Mouse (Mus musculus) layer of hippocampus, postnatal 36 days (tissue): ENCODE results near the gene Mis12. TPM values are rescaled to one million over a fixed set of nuclear protein-coding genes. Genes with fewer than 3 reads are reported as not detected.

ENCODE experiments used
- DNase-seq, 2 experiments: peaks; one replicate each; pipeline ENCODE4 v3.0.0; 2022
- total RNA-seq, 2 experiments: library from RNA; stranded (reverse); gene quantifications; 2 replicates each; pipeline ENCODE4 v1.2.3; 2021

Gene Mis12
- 10 to 100 TPM; 16.6 to 18.1 TPM for total RNA-seq

DNA sequence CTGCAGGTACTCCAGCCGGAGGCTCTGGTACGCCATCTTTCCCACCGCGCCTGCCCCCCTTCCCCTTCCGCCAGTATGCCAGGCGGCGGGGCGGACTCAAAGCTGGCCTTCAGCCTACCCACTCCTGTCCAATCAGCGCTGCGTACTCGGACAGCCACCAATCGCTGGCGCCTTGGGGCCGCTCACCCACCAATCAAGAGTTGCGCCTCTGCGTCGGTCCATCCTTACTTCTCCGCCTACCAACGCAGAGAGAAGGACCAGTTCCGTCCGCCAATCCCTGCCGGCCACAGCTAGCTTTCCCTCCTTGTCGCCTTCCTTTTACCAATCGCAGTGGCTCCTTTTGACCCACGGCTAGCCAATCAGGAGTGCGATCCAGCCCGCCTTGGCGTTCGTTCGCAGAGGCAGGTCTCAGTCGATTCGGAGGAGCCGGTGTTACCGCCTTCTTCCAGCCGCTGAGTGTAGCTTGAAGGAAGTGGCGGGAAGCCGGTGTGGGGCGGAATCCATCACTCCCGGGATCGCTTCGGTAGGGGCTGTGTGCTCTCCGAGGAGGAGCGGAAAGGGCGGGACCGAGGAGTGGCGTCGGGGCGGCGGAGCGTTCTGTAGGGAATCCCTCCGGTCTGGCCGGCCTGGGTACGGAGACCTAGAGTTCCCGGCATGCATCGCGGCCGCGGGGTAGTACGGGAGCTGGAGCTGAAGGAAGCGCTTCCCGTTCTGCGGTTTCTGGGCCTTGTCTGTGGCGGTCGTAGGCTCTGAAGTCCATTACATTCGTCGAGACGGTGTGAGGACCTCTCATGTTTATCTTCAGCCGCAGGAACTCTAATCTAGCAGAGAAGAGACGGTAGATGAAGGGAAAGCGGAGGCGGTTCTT, at the start of gene Mis12, which contains the start of gene Derl2:
TSS of gene Mis12 (plus strand) at position 411 of the 868 bp plus-strand sequence.
TSS of gene Derl2 (minus strand) at position 641 of the 868 bp plus-strand sequence.
- DNase-seq, result peak; percentile 98 to 99

DNA sequence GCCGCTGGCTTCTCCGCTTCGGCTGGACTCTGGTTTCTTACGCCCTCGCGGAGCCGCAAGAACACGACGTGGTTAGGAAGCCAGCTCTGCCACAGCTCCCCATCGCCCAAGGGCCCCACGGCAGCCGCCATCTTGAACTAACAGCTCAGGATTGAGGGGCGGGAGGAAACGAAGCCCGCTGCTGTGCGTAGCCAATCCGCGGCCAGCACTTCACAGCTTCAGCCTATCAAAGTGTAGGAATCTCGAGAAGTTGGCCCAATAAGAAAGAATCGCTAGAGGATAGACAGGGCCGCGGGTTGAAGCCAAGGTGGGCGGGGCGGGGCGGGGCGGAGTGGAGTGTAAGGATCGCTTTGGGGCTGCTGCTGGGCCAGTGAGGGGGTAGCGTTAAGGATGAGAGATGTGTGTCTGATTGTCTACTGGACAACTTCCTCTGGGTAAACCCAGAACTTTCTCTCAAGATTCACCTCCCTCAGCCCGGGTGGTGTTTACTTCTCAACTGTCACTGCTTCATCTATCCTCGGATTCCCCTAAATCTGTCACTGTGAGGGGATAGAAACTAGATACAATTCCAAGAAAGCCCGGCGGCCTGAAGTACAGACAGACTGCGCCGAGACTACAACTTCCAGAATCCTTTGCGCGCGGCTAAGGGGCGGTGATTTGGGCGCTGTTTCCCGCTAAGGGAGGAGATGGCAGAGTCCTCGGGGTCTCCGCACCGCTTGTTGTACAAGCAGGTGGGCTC, 49.4 kb upstream of the Mis12 start, which contains the start of the genes Nup88 and Rpain:
TSS of gene Nup88 (minus strand) at position 153 of the 739 bp plus-strand sequence.
TSS of gene Rpain (plus strand) at position 393 of the 739 bp plus-strand sequence.
- DNase-seq, result peak; percentile 91 to 92

DNA sequence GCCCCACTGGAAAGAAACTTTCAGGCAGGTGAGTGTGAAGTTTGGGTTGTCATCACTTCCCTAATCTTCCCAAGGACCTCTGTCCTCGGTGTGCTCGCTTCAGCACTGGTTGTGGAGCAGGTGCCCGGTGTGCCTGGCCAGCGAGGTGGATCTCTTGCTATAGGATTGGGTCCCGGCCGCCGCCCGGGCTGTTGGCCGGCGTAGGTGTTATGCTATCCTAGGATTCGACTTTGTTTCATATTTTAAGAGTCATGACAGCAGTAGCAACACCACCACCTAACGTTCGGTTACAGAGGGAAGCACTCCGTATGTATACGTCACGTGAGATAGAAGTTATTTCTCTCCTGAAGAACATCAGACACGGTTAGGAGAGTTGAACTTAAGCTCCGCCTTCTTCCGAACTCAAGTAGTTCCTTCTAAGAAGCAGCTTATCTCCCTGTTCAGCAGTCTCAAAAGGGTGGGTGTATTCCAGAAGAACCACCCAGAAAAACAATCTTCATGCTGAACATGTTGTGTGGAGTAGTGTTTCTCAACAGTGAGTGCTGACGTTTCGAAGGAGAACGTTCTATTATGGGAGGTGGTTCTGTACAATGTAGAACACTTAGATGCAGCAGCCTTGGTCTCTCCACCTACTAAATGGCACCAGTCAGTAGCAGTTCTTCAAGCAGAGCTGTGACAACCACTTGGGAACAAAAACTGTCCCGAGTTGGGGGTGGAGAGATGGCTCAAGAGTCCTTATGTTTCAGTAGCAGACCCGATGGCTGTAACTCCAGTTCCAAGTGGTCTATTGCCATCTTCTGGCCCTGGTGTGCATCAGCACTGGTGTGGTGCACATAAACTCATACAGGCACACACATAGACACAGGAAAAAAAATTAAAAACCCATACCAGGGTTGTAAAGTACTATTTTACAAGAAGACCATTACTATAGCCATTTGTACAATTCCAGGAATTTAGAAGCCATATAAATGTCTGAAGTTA, 48.6 kb upstream of the Mis12 start:
- DNase-seq, result no peak

DNA sequence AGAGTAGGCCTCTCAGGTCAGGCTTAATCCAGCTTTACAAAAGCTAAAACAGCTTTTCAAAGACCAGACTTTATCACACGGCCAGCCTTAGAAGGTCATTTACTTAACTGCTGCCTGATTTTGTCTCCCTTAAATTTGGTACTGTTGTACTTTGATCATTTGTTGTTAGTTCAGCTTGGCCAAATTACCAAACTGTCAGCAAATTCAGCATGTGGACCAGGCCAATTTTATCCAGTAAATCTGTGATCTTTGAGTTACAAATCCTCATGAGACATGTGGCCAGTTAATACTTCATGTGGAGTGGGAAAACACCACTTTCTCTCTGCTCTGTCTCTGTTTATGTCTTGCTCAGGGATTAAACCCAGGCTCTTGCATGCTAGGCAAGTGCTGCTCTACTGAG, 46.8 kb upstream of the Mis12 start:
- no peak for DNase-seq

DNA sequence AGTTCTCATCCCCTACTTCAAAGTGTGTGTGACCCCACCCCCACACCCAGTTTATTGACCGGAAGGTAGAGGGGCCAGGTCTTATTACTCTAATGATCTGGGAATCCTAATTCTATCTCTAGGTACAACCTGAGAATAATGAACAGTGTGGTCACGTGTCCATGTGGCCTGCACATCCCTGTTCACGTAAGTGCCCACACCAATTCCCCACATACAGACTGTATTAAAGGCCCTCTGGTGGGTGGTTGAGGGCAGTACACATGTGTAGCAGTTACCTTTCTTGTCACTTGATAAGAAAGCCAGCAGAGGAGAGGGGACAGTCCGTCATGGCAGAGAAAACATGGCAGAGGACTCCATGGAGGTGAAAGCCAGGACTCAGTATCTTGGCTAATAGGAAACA, 45.5 kb upstream of the Mis12 start:
- no peak for DNase-seq

DNA sequence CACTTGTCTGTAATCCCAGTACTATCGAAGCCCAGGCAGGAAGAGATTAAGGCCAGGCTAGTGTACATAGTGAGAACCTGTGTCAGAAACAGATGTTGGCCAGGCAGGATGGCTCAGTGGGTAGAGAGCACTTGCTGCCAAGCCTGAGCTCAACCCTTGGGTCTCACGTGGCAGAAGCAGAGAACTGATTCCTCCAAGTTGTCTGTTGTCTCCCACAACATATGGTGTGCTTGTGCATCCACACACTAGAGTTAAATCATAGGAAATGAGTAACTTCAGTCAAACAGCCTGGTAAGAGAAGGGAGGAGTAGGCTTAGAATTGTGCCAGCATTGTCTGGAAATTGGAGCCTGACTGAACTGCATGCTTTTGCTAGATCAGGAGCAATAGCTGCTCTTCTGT, 44.2 kb upstream of the Mis12 start:
- DNase-seq, result peak; percentile 27 to 37

DNA sequence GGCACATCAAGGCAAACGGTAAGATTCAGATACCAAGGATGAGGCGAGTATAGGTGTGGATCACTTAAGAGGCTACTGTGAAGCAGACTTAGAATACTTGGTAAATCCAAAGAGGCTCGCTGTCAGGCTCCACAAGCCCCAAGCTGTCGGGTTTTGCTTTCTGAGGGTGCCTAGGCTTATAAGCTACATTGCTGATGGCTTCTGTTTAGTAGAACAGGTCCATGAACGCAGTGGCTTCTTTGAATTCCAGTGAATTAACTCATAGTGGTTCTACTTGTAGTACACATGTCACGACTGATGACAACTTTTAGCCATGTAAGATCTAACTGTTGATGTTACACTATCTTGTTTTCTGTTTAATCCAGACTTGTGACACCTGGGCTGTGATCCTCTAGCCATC, 42.1 kb upstream of the Mis12 start:
- no peak for DNase-seq

DNA sequence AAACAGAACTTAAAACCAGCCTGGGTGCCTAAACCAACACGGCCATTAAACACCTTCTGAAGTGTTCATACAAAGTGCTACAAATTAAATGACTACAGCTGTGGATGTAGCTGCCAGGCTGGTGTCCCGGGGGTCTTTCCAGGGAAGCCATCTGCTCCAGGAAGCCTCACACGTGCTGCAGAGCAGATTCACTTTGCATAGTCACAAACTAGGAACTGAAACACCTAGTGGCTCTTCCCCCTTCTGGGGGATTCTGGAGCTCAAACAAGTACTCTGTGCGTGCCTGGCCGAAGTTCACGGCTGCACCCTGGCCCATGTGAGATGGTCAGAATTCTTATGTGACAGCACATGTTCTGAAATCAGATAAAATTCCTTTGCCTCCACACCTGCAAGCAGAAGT, 39.2 kb upstream of the Mis12 start:
- DNase-seq, result no peak

DNA sequence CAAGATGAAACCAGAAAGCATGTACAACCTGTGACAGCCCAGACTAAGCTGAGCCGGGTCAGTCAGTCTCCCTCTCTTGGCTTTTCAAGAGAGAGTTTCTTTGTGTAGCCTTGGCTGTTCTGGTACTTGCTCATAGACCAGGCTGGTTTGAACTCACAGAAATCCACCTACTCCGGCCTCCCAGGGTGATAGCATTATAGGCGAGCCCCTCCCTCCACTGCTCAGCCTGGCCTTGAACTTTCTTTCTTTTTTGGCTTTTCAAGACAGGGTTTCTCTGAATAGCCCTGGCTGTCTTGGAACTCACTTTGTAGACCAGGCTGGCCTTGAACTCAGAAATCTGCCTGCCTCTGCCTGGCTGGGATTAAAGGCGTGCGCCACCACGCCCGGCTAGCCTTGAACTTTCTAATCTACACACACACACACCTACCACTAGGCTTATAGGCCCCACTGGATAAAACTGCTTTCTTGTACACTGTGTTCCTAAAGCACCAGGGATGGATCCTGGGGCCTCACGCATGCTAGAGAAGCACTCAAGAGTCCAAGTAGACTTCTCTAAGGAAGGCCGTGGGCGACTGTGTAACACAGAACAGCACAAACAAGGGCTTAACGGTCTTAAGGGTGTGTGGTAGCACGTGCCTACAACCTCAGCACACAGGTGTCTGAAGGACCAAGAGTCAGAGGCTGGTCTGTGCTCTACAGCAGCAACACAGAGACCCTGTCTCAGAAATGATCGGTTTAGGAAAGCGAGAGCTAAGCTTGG, 38.5 kb upstream of the Mis12 start:
- no peak for DNase-seq

DNA sequence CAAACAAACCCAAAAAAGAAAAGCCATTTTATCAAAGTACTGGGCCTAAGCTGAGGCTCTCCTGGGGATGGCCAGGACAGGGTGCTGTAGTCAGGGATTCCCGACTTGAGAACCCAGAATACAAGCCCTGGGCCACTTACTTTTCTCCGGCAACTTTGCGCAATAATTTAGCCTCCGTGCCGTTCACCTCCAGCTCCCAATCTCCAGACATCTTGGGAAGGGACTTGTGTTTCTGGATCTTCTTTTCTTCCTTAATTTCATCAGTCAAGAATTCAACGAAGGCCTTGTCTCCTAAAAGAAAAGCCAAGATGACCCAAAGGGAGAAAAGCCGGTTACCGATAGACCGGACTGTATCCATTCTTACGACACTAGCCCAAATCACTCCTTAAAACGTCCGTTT, 37.4 kb upstream of the Mis12 start:
- DNase-seq, result no peak

DNA sequence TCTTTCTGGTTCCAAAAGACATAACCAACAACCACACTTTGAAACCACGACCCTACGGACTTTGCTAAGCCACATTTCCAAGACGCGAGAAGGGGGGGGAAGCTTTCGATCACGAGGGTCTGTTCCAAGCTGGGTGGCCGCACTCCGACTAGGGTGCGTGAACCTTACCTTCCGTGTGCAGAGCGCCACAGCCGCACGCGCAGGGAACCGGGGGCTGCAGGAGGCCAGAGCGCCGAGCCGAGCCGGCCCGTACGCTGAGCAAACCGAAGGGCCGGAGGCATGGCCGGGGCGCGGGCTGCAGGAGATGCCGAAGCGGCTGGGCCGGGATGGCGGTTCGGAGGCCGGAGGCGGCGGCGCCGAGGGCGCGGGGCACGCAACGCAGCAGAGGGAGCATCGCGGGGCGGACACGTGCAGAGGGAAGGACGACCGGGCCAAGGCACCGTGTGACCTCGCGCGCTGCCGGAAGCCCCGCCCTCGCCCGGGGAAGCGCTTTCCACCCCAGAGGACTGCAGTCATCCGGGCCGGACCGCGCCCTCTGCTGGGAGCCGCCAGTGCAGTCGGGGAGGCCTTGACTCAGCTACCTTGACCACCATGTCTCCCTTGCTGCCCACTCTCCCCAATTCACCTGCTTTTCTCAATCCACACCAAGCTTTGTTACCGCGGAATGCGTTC, 36.7 kb upstream of the Mis12 start, which contains the start of gene C1qbp:
TSS of gene C1qbp (minus strand) at position 470 of the 672 bp plus-strand sequence.
- peak; percentile 91 to 92 for DNase-seq

DNA sequence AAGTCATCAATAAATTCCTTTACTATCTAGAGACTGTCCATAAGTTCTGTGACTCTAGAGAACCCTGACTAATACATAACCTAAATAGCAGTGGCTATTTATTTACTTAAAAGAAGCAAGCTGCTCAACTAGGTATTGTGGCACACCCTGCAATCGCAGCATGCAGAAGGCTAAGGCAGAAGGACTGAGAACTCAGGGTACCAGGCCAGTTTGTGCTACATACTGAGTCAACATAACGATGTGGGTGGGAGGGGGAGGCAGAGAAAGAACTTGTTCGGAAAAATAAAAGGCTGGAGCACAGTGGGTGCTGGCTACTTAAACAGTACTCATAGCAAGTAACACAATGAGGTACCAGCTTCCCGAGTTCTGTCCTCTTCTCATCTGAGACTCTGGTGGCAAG, 18.2 kb upstream of the Mis12 start:
- peak; percentile 66 to 75 for DNase-seq

DNA sequence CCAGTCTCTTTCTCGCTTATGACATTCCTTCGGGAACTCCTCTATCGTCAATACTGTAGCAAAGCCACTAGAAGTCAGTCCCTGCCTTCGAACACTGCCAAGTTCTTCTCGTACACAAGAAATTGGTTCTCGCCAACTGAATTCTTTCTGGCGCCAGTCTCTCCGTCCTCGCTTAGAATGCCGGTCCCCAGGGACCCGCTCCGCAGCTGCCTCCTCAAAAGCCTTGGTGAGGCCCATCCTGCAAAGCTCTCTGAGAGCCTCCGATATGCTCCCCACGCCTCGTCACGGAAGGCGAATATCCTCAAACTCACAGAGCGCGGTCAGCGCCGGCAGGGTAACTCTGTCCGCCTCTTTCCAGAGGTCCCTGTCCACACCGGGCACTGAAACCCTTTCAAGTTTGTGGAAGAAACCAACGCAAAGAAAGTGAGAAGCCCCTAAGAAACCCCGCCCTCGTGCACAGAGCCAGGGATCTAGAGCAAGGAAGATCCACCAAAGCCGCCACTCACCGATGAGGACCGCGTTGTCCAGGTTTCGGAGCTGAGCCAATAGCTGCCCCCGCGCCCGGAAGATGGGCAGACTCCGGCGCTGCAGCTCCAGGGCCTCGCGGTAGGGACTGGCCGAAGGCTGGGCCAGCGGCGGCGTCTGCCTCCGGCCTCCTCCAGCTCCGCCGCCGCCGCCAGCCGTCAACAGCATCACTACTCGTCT, 15.6 kb upstream of the Mis12 start:
- no peak for DNase-seq

DNA sequence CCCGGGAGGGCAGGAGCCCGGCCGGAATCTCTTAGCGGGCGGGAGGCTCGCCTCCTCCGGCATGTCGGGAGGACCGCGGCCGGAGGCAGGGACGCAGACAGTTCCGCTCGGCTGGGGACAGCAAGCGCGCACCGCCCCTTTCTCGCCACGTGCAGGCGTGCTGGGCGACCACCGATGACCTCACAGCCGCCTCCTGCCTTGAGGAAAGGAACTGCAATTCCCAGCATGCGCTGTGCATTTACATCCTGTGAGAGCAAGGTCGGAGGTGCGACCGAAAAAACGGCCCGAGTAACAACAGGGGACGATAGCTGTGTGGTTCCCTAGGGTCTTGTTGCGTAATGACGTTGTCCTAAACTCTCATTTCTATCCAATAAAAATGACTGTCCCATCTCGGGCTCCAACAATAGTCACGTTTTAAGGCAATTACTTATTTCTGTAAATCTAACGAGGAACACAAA, 15.1 kb upstream of the Mis12 start, which contains the start of gene Dhx33:
TSS of gene Dhx33 (minus strand) at position 122 of the 458 bp plus-strand sequence.
- peak; percentile 96 to 97 for DNase-seq

DNA sequence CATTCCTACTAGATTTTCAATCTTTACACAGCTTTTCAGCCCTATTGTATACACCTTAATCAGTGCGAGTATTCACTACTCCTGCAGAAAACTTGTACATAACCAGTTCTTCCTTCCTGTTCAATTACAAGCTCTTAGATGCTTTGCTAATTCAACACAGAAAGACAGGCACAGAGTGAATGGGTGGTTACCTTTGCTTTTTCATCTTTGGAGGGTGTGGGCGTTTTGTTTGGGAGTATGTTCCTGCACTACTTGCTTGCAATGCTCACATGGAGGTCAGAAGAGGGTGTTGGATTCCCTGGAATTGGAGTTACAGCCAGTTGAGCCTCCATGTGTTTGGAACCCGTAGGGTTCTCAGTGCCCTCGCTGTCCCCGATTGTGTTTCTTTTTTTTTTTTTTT, 14.4 kb upstream of the Mis12 start:
- DNase-seq, result no peak

DNA sequence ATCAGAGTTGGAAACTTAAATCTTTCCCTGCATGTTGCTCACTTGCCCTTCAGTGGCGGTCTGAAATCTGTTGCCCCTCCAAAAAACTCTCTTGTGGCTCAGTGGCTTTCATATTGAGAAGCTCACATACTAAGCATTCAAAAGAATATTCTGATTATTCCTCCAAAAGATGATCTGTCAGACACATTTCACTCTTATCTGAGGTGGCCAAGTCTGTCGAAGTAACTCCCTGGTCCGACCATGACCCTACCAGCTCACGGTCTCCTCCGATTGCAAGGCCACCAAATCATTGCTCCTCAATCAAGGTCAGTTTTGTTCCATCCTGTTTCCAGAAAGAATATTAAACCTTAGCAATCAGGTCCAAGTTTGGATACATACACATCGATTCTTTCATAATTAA, 12.4 kb upstream of the Mis12 start:
- DNase-seq, result no peak

DNA sequence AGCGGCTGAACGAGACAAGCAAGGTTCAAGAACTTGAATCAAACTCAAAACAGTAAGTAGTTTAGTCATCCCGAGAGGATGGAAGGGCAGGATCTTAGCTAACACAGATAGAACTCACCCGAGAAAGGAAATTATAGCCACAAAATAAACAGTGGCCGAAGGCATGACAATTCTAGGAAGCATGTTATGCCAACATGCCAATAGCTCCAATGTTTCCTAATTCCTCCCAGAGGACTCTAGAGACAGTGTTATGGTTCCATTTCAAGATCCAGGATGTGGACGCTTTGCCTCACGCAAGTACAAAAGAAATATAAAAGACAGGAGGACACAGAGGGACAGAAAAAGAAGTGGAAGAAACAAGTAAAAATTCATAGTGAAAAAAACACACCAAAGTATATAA, 11.6 kb upstream of the Mis12 start:
- no peak for DNase-seq

DNA sequence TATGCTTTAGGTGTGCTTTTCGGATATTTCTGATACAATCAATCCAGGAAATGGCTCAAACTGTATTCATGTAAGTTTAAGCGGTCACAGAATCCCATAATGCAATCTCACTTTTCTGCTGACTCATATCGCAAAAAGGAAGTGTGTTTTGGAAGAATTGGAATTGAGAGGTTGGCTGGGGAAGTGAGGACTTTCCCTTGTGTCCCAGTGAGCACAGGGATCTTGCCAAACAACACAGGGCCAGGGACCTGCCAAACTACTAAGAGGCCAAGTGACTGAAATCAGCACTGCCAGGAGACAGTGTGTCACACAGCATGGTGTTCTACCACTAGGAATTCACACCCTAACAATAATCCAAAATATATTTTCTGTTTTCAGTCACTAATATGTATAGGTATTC, 11.1 kb upstream of the Mis12 start:
- DNase-seq, result no peak

DNA sequence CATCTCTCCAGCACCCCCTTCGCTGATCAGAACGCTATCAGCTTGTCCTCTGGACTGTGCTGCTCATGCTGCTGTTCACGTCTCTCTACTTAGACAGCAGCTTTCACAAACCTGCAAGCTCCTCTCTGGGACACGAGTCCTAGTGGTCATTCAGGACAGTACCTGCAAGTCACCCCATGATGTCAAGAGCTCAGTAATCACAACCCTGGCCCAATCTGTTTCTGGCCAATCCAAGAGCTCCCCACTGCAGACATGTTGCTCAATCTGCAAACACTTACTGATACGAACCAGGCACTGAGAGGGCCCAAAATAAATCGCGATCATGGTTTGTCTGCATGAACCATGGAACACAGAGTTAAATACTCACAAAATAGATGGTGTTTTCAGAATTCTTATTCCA, 6.7 kb upstream of the Mis12 start:
- DNase-seq, result no peak

DNA sequence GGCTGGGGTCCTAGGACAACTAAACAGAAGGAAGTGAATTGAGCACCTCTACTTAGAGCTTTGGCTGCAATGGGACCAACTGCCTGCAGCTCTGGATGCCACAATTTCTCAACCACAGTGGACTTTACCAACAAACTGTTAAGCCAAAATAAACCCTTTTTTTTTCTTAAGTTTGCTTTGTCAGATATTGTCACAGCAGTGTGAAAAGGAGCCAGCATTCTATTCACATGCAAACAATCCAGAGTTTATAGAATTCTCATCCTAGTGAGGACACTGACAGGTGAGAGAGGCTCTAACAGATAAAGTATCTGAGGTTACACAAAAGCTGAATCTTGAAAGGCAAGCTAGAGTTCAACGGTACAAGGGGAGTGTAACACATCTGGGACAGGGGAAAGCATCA, 2.4 kb upstream of the Mis12 start:
- DNase-seq, result no peak
